Mouse (Mus musculus) stomach, postnatal 0 days (tissue): ENCODE results near the gene Piwil4.

Experiments used
- CTCF ChIP-seq: IDR thresholded peaks from 2 replicates; pipeline ENCODE4 v1.5.1; 2016; ENCODE audit warnings: antibody characterized with exemption, low read depth, mild to moderate bottlenecking, moderate library complexity
- EP300 ChIP-seq: optimal IDR thresholded peaks from 2 replicates; pipeline ENCODE3; 2016; ENCODE audit warnings: antibody characterized with exemption

- TF ChIP-seq CTCF (no peak), EP300 (no peak)
Measured at GRCm38 (mm10) chr9:14721610-14722009, 18.9 kb downstream of the Piwil4 start.
